Mouse (Mus musculus): Measurements from ENCODE around the gene Angptl7. TPM values are rescaled to one million over a fixed set of nuclear protein-coding genes. Genes with fewer than 3 reads are reported as not detected.
A peak's percentile ranks its signal among the peaks of the same experiment; 100 is the strongest.

The Angptl7 gene
- polyA plus RNA-seq (2015; fragmentation: Nextera tagmentation; extraction: Ambion mirVana): 1.8 and 3.7 TPM in 2 replicates

- no peak within 1 kb of the TSS for H3K4me3 ChIP-seq
- H3K27ac ChIP-seq: no peak within 1 kb of the TSS
- no peak within 1 kb of the TSS for H3K4me2 ChIP-seq
- no peaks in the 10 kb centered on the region for H3K27me3 ChIP-seq
- H3K36me3 ChIP-seq: peaks cover 25% of the 10 kb centered on the region
- ATAC-seq (ENCODE audit: borderline replicate concordance, extremely low read depth, low FRiP score, low TSS enrichment): no peak
- no peak within 1 kb of the TSS for H3K9ac ChIP-seq
- WGBS: 55% methylated on average over 4 of the region's 4 CpGs
- H3K9me3 ChIP-seq: no peaks in the 10 kb centered on the region
- no peaks in the 10 kb centered on the region for H3K4me1 ChIP-seq
Observed at GRCm38 (mm10) chr4:148500410-148500867, at the start of gene Angptl7. Gene Angptl7, minus strand, starts transcription at chr4:148500460.

- Histone ChIP-seq H3K27ac (no peak overlapping the region), H3K4me2 (no peak overlapping the region), H3K4me1 (no peaks in the 10 kb centered on the region), H3K9me3 (no peaks in the 10 kb centered on the region), H3K36me3 (peaks cover 85% of the 10 kb centered on the region), H3K27me3 (no peaks in the 10 kb centered on the region), H3K9ac (no peak overlapping the region), H3K4me3 (no peak overlapping the region)
- no peak for ATAC-seq (ENCODE audit: borderline replicate concordance, extremely low read depth, low FRiP score, low TSS enrichment)
- WGBS: 82% methylated on average over 4 of the region's 4 CpGs
Observed at GRCm38 (mm10) chr4:148549106-148549505, 48.8 kb upstream of the Angptl7 start.

GRCm38 (mm10) chr4:148535876-148536275 is 35.6 kb upstream of the Angptl7 start:
- no peak overlapping the region for H3K4me2 ChIP-seq
- no peak overlapping the region for H3K9ac ChIP-seq
- no peak overlapping the region for H3K27ac ChIP-seq
- ATAC-seq (ENCODE audit: borderline replicate concordance, extremely low read depth, low FRiP score, low TSS enrichment): no peak
- H3K9me3 ChIP-seq: no peaks in the 10 kb centered on the region
- H3K36me3 ChIP-seq: peaks cover 76% of the 10 kb centered on the region
- no peak overlapping the region for H3K4me3 ChIP-seq
- no peaks in the 10 kb centered on the region for H3K4me1 ChIP-seq
- no peaks in the 10 kb centered on the region for H3K27me3 ChIP-seq
- 88% methylated on average over 3 of the region's 3 CpGs for WGBS

GRCm38 (mm10) chr4:148533613-148534328 is 33.5 kb upstream of the Angptl7 start:
- Histone ChIP-seq H3K36me3 (peaks cover 73% of the 10 kb centered on the region), H3K4me2 (no peak overlapping the region), H3K27ac (no peak overlapping the region), H3K4me1 (no peaks in the 10 kb centered on the region), H3K9me3 (no peaks in the 10 kb centered on the region), H3K4me3 (no peak overlapping the region), H3K27me3 (no peaks in the 10 kb centered on the region), H3K9ac (no peak overlapping the region)
- WGBS: 87% methylated on average over 12 of the region's 12 CpGs
- ATAC-seq (ENCODE audit: borderline replicate concordance, extremely low read depth, low FRiP score, low TSS enrichment): 0 out of 2 replicates have a peak, but pooled peaks have one; percentile 27

GRCm38 (mm10) chr4:148532516-148532915 is 32.3 kb upstream of the Angptl7 start:
- ATAC-seq (ENCODE audit: borderline replicate concordance, extremely low read depth, low FRiP score, low TSS enrichment): no peak
- Histone ChIP-seq H3K27ac (no peak overlapping the region), H3K36me3 (peaks cover 67% of the 10 kb centered on the region), H3K27me3 (no peaks in the 10 kb centered on the region), H3K4me1 (no peaks in the 10 kb centered on the region), H3K9me3 (no peaks in the 10 kb centered on the region), H3K4me2 (no peak overlapping the region), H3K9ac (no peak overlapping the region), H3K4me3 (no peak overlapping the region)
- 97% methylated on average over 3 of the region's 3 CpGs for WGBS

- Histone ChIP-seq H3K4me2 (no peak overlapping the region), H3K36me3 (peaks cover 68% of the 10 kb centered on the region), H3K27me3 (no peaks in the 10 kb centered on the region), H3K9me3 (no peaks in the 10 kb centered on the region), H3K27ac (no peak overlapping the region), H3K4me3 (no peak overlapping the region), H3K9ac (no peak overlapping the region), H3K4me1 (no peaks in the 10 kb centered on the region)
- ATAC-seq (ENCODE audit: borderline replicate concordance, extremely low read depth, low FRiP score, low TSS enrichment): no peak
- WGBS: 66% methylated on average over 4 of the region's 4 CpGs
Observed at GRCm38 (mm10) chr4:148531341-148531740, 31.1 kb upstream of the Angptl7 start.

- Histone ChIP-seq H3K36me3 (peaks cover 68% of the 10 kb centered on the region), H3K27me3 (no peaks in the 10 kb centered on the region), H3K9ac (no peak overlapping the region), H3K4me2 (no peak overlapping the region), H3K4me1 (no peaks in the 10 kb centered on the region), H3K27ac (no peak overlapping the region), H3K9me3 (no peaks in the 10 kb centered on the region), H3K4me3 (no peak overlapping the region)
- WGBS: 86% methylated on average over 6 of the region's 6 CpGs
- no peak for ATAC-seq (ENCODE audit: borderline replicate concordance, extremely low read depth, low FRiP score, low TSS enrichment)
Observed at GRCm38 (mm10) chr4:148530778-148531177, 30.5 kb upstream of the Angptl7 start.

- H3K27ac ChIP-seq: no peak overlapping the region
- peaks cover 67% of the 10 kb centered on the region for H3K36me3 ChIP-seq
- no peaks in the 10 kb centered on the region for H3K9me3 ChIP-seq
- ATAC-seq (ENCODE audit: borderline replicate concordance, extremely low read depth, low FRiP score, low TSS enrichment): no peak
- no peaks in the 10 kb centered on the region for H3K4me1 ChIP-seq
- H3K4me2 ChIP-seq: no peak overlapping the region
- WGBS: 89% methylated on average over 5 of the region's 5 CpGs
- no peak overlapping the region for H3K9ac ChIP-seq
- H3K4me3 ChIP-seq: no peak overlapping the region
- H3K27me3 ChIP-seq: no peaks in the 10 kb centered on the region
Observed at GRCm38 (mm10) chr4:148530351-148530750, 30.1 kb upstream of the Angptl7 start.

- Histone ChIP-seq H3K4me2 (no peak overlapping the region), H3K4me1 (no peaks in the 10 kb centered on the region), H3K9ac (no peak overlapping the region), H3K9me3 (no peaks in the 10 kb centered on the region), H3K36me3 (peaks cover 65% of the 10 kb centered on the region), H3K4me3 (no peak overlapping the region), H3K27ac (no peak overlapping the region), H3K27me3 (no peaks in the 10 kb centered on the region)
- 83% methylated on average over 10 of the region's 10 CpGs for WGBS
- ATAC-seq (ENCODE audit: borderline replicate concordance, extremely low read depth, low FRiP score, low TSS enrichment): no peak
Observed at GRCm38 (mm10) chr4:148527158-148527910, 27.1 kb upstream of the Angptl7 start.

GRCm38 (mm10) chr4:148523538-148523937 is 23.3 kb upstream of the Angptl7 start:
- Histone ChIP-seq H3K27ac (no peak overlapping the region), H3K4me1 (no peaks in the 10 kb centered on the region), H3K4me3 (no peak overlapping the region), H3K9me3 (no peaks in the 10 kb centered on the region), H3K9ac (no peak overlapping the region), H3K36me3 (peaks cover 51% of the 10 kb centered on the region), H3K27me3 (no peaks in the 10 kb centered on the region), H3K4me2 (no peak overlapping the region)
- ATAC-seq (ENCODE audit: borderline replicate concordance, extremely low read depth, low FRiP score, low TSS enrichment): no peak
- WGBS: 76% methylated on average over 7 of the region's 7 CpGs

- H3K4me3 ChIP-seq: no peak overlapping the region
- H3K27ac ChIP-seq: no peak overlapping the region
- 53% methylated on average over 5 of the region's 5 CpGs for WGBS
- H3K4me1 ChIP-seq: no peaks in the 10 kb centered on the region
- peaks cover 44% of the 10 kb centered on the region for H3K36me3 ChIP-seq
- no peak for ATAC-seq (ENCODE audit: borderline replicate concordance, extremely low read depth, low FRiP score, low TSS enrichment)
- H3K27me3 ChIP-seq: no peaks in the 10 kb centered on the region
- no peaks in the 10 kb centered on the region for H3K9me3 ChIP-seq
- H3K9ac ChIP-seq: no peak overlapping the region
- H3K4me2 ChIP-seq: no peak overlapping the region
Observed at GRCm38 (mm10) chr4:148518235-148518795, 18.1 kb upstream of the Angptl7 start.

- WGBS: 63% methylated on average over 4 of the region's 4 CpGs
- H3K27ac ChIP-seq: no peak overlapping the region
Observed at GRCm38 (mm10) chr4:148517809-148518208, 17.5 kb upstream of the Angptl7 start.

More at GRCm38 (mm10) chr4:148517809-148518208, 17.5 kb upstream of the Angptl7 start:
- Histone ChIP-seq H3K4me3 (no peak overlapping the region), H3K36me3 (peaks cover 41% of the 10 kb centered on the region), H3K9me3 (no peaks in the 10 kb centered on the region), H3K27me3 (no peaks in the 10 kb centered on the region), H3K4me2 (no peak overlapping the region), H3K4me1 (no peaks in the 10 kb centered on the region), H3K9ac (no peak overlapping the region)
- ATAC-seq (ENCODE audit: borderline replicate concordance, extremely low read depth, low FRiP score, low TSS enrichment): no peak
